In the genomic region with DNA sequence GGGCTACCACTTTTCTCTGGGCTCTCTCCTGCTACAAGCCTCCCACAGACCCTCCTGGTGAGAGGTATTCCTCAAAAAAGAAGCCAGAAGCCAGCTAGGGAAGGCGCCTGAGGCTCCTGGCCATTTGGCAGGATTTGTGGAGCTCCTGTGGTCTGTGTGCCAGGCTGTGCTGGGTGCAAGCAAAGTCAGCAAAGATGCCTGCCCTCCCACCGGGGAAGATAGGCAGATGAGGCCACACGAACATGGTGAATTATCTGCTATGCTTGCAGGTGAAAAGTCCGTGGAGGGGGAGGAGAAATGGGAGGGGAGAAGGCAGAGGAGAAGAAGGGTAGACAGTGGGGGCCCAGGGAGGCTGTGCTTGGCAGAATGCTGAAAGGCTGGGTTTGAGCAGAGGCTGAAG, we compare ENCODE assay signal across 20 mouse cellular contexts. TPM values are rescaled to one million over a fixed set of nuclear protein-coding genes. Genes with fewer than 3 reads are reported as not detected.
A peak's percentile ranks its signal among the peaks of the same experiment; 100 is the strongest.
DNase-seq lines count a peak whose midpoint lies in the region; ATAC-seq and TF ChIP-seq lines count a peak whose summit lies in the region.
"Had no signal": no experiment of that assay in that cellular context is flagged by ENCODE, and none has a peak within 500 bp of the region (broad histone marks: within the 10 kb centered on the region; RNA-seq: fewer than 3 reads in every experiment).

No protein-coding gene starts in this region.

- intact Hi-C loops in left cerebral cortex, postnatal 14 days (cut with DNase I): no loop called here

- H3K4me2 ChIP-seq in forebrain, postnatal 0 days (ENCODE audit: low read depth): no peak overlapping the region
- H3K4me2 ChIP-seq: forebrain, embryonic 15.5 days had no signal

- peak; percentile 81 for DNase-seq in kidney, adult 11 months
- DNase-seq in kidney, adult 18-20 months: no peak
- DNase-seq in cerebellum, adult 2 months: peak; percentile 65 to 72
- DNase-seq in embryonic facial prominence, embryonic 10.5 days (ENCODE audit: low spot score): no peak
- DNase-seq in limb, embryonic 10.5 days (ENCODE audit: low spot score): no peak
- no peak for DNase-seq in left cerebral cortex, postnatal 14 days (ENCODE audit: low spot score in 2 of 2)
- DNase-seq in forebrain, postnatal 0 days: no peak
- no peak for DNase-seq in adrenal gland, postnatal 36 days
- DNase-seq: adrenal gland, adult 2 months; embryo, embryonic 11 days; gastrocnemius, adult 2 months; heart, adult 18-20 months; liver; lung, embryonic 14.5 days; right cerebral cortex, postnatal 4 days; thymus, postnatal 14 days had no signal

- TF ChIP-seq POLR2A in cerebellum, adult 2 months (IDR thresholded peaks at IDR 0.05; ENCODE audit: borderline replicate concordance, insufficient read depth, low read length): no peak

- H3K27me3 ChIP-seq in cerebellum, adult 2 months (ENCODE audit: control insufficient read depth, insufficient read depth, low read length): no peaks in the 10 kb centered on the region
- H3K27me3 ChIP-seq in embryonic facial prominence, embryonic 10.5 days (replicated peaks; ENCODE audit: low read depth, poor library complexity, severe bottlenecking): peaks cover 17% of the 10 kb centered on the region
- peaks cover 18% of the 10 kb centered on the region for H3K27me3 ChIP-seq in limb, embryonic 10.5 days (ENCODE audit: low read depth, poor library complexity, severe bottlenecking)
- H3K27me3 ChIP-seq in forebrain, postnatal 0 days (ENCODE audit: insufficient read depth, low read length): no peaks in the 10 kb centered on the region
- H3K27me3 ChIP-seq: forebrain, embryonic 15.5 days had no signal

- H3K9me3 ChIP-seq in embryonic facial prominence, embryonic 10.5 days: no peaks in the 10 kb centered on the region
- no peaks in the 10 kb centered on the region for H3K9me3 ChIP-seq in limb, embryonic 10.5 days (replicated peaks)
- H3K9me3 ChIP-seq in forebrain, postnatal 0 days (ENCODE audit: low read length): no peaks in the 10 kb centered on the region
- H3K9me3 ChIP-seq: forebrain, embryonic 15.5 days had no signal

- H3K4me3 ChIP-seq in cerebellum, adult 2 months (replicated peaks; ENCODE audit: insufficient read depth, low read depth, low read length): no peak overlapping the region
- no peak overlapping the region for H3K4me3 ChIP-seq in embryonic facial prominence, embryonic 10.5 days
- no peak overlapping the region for H3K4me3 ChIP-seq in limb, embryonic 10.5 days
- H3K4me3 ChIP-seq in forebrain, postnatal 0 days (ENCODE audit: low read depth, low read length): no peak overlapping the region
- H3K4me3 ChIP-seq: forebrain, embryonic 15.5 days; gastrocnemius, adult 2 months had no signal

- no peak overlapping the region for H3K27ac ChIP-seq in cerebellum, adult 2 months (ENCODE audit: insufficient read depth, low read length)
- H3K27ac ChIP-seq in embryonic facial prominence, embryonic 10.5 days (replicated peaks): peak overlapping the region; percentile 52
- 0 out of 2 replicates have a peak overlapping the region, but pooled peaks have one; percentile 3 for H3K27ac ChIP-seq in limb, embryonic 10.5 days
- H3K27ac ChIP-seq in forebrain, postnatal 0 days (ENCODE audit: low read depth, low read length): no peak overlapping the region
- H3K27ac ChIP-seq: forebrain, embryonic 15.5 days; gastrocnemius, adult 2 months had no signal

- H3K9ac ChIP-seq in forebrain, postnatal 0 days: no peak overlapping the region
- H3K9ac ChIP-seq: forebrain, embryonic 15.5 days; lung, embryonic 14.5 days had no signal

- no peaks in the 10 kb centered on the region for H3K36me3 ChIP-seq in embryonic facial prominence, embryonic 10.5 days (replicated peaks)
- H3K36me3 ChIP-seq in limb, embryonic 10.5 days: no peaks in the 10 kb centered on the region
- H3K36me3 ChIP-seq in forebrain, postnatal 0 days (ENCODE audit: insufficient read depth): no peaks in the 10 kb centered on the region
- H3K36me3 ChIP-seq: forebrain, embryonic 15.5 days had no signal

- no peak for TF ChIP-seq CTCF in cerebellum, adult 2 months (IDR thresholded peaks at IDR 0.05; ENCODE audit: borderline replicate concordance, insufficient read depth, low read depth, low read length)
- TF ChIP-seq CTCF in forebrain, postnatal 0 days (IDR thresholded peaks at IDR 0.05; ENCODE audit: low read depth): no peak

- H3K4me1 ChIP-seq in cerebellum, adult 2 months (ENCODE audit: control insufficient read depth, insufficient read depth, low read length): peaks cover 41% of the 10 kb centered on the region
- peaks cover 51% of the 10 kb centered on the region for H3K4me1 ChIP-seq in embryonic facial prominence, embryonic 10.5 days
- peaks cover 44% of the 10 kb centered on the region for H3K4me1 ChIP-seq in limb, embryonic 10.5 days
- peaks cover 13% of the 10 kb centered on the region for H3K4me1 ChIP-seq in forebrain, postnatal 0 days (ENCODE audit: insufficient read depth)

- WGBS in cerebellum, adult 2 months: 12% methylated on average over 4 of the region's 4 CpGs
- 56% methylated on average over 4 of the region's 4 CpGs for WGBS in embryonic facial prominence, embryonic 10.5 days
- WGBS in limb, embryonic 10.5 days: 49% methylated on average over 4 of the region's 4 CpGs
- WGBS in forebrain, postnatal 0 days: 58% methylated on average over 4 of the region's 4 CpGs

- ATAC-seq in forebrain, postnatal 0 days: no peak
- ATAC-seq: forebrain, embryonic 15.5 days; hindbrain, embryonic 16.5 days; midbrain, embryonic 16.5 days had no signal

RNA-seq across cellular contexts. Expression of gene Mgat3, which starts 3.2 kb away (rescaled TPM):
- 106 and 114 TPM in 2 replicates for polyA plus RNA-seq in cerebellum, adult 2 months (2012; rRNA removed)
- 6.3 and 7.6 TPM in 2 replicates for polyA plus RNA-seq in embryonic facial prominence, embryonic 10.5 days (2016; fragmentation: Nextera tagmentation; extraction: Ambion mirVana)
- polyA plus RNA-seq in limb, embryonic 10.5 days (2016; fragmentation: Nextera tagmentation; extraction: Ambion mirVana): 4.0 and 5.3 TPM in 2 replicates
- 100 to 1,000 TPM; 109 to 110 TPM for total RNA-seq in left cerebral cortex, postnatal 14 days (2021)
- total RNA-seq in forebrain, postnatal 0 days (2014; rRNA removed): 62.8 and 65.6 TPM in 2 replicates
- polyA plus RNA-seq in forebrain, postnatal 0 days (2015; fragmentation: Nextera tagmentation; extraction: Ambion mirVana): 7.5 and 9.9 TPM in 2 replicates
- 10 to 100 TPM in 1 of 2 experiments, 1 to 10 TPM in 1; 7.0 to 10.3 TPM for total RNA-seq in adrenal gland, postnatal 36 days (2021)
- total RNA-seq: MEL had no signal

RNA-seq across cellular contexts. Expression of gene Tab1, which starts 37.4 kb away (rescaled TPM):
- polyA plus RNA-seq in cerebellum, adult 2 months (2012; rRNA removed): 50.0 and 50.2 TPM in 2 replicates
- 43.3 and 45.3 TPM in 2 replicates for polyA plus RNA-seq in embryonic facial prominence, embryonic 10.5 days (2016; fragmentation: Nextera tagmentation; extraction: Ambion mirVana)
- polyA plus RNA-seq in limb, embryonic 10.5 days (2016; fragmentation: Nextera tagmentation; extraction: Ambion mirVana): 41.8 and 52.4 TPM in 2 replicates
- total RNA-seq in left cerebral cortex, postnatal 14 days (2021): 10 to 100 TPM; 26.2 to 27.8 TPM
- 48.8 and 52.1 TPM in 2 replicates for total RNA-seq in forebrain, postnatal 0 days (2014; rRNA removed)
- 21.6 and 25.7 TPM in 2 replicates for polyA plus RNA-seq in forebrain, postnatal 0 days (2015; fragmentation: Nextera tagmentation; extraction: Ambion mirVana)
- total RNA-seq in adrenal gland, postnatal 36 days (2021): 10 to 100 TPM; 11.9 to 18.3 TPM

Comparison
In these comparisons a context has a peak if more than half of its experiments do, and no peak if none do; other contexts are left out.
1. DNase-seq: peak in kidney, adult 11 months (single experiment) and cerebellum, adult 2 months (2 of 2); none in kidney, adult 18-20 months (single experiment), embryonic facial prominence, embryonic 10.5 days (single experiment), limb, embryonic 10.5 days (single experiment), left cerebral cortex, postnatal 14 days (0 of 2), forebrain, postnatal 0 days (single experiment) and adrenal gland, postnatal 36 days (0 of 2).
2. H3K27ac ChIP-seq: peak in embryonic facial prominence, embryonic 10.5 days (single experiment) and limb, embryonic 10.5 days (single experiment); none in cerebellum, adult 2 months (single experiment) and forebrain, postnatal 0 days (single experiment).